Mouse (Mus musculus): ENCODE results near the gene G6pc. TPM values are rescaled to one million over a fixed set of nuclear protein-coding genes. Genes with fewer than 3 reads are reported as not detected.

The G6pc gene
- polyA plus RNA-seq, 1 experiment from 2014 or later, result 0.30 TPM

GRCm38 (mm10) chr11:101419610-101420009 is 52.2 kb downstream of the G6pc start:
- Histone ChIP-seq H3K4me3 (replicated peaks) (no peak overlapping the region), H3K36me3 (no peaks in the 10 kb centered on the region), H3K9me3 (no peaks in the 10 kb centered on the region), H3K27ac (no peak overlapping the region), H3K9ac (no peak overlapping the region), H3K27me3 (replicated peaks) (no peaks in the 10 kb centered on the region), H3K4me1 (replicated peaks) (peaks cover 16% of the 10 kb centered on the region), H3K4me2 (replicated peaks) (no peak overlapping the region)
- ATAC-seq, result no peak
- 27% methylated on average over 3 of the region's 3 CpGs for WGBS

- Histone ChIP-seq H3K4me1 (replicated peaks) (peaks cover 16% of the 10 kb centered on the region), H3K9ac (no peak overlapping the region), H3K36me3 (no peaks in the 10 kb centered on the region), H3K9me3 (no peaks in the 10 kb centered on the region), H3K4me2 (replicated peaks) (no peak overlapping the region), H3K4me3 (replicated peaks) (no peak overlapping the region), H3K27ac (no peak overlapping the region), H3K27me3 (replicated peaks) (no peaks in the 10 kb centered on the region)
- ATAC-seq, result no peak
- WGBS, result 90% methylated on average over 5 of the region's 5 CpGs
These were observed 52.8 kb downstream of the G6pc start for GRCm38 (mm10) chr11:101420148-101420547.

GRCm38 (mm10) chr11:101424105-101424851 is 56.9 kb downstream of the G6pc start, which contains the start of gene Gm27029:
Gene Gm27029 (minus strand): TSS chr11:101424796.
- H3K27me3 ChIP-seq (replicated peaks), result no peaks in the 10 kb centered on the region
- ATAC-seq, result peak; percentile 77
- peak within 1 kb of the TSS; percentile 92 for H3K4me2 ChIP-seq (replicated peaks)
- H3K9ac ChIP-seq, result peak within 1 kb of the TSS; percentile 80
- H3K9me3 ChIP-seq, result no peaks in the 10 kb centered on the region
- peak within 1 kb of the TSS; percentile 90 for H3K27ac ChIP-seq
- H3K36me3 ChIP-seq, result no peaks in the 10 kb centered on the region
- WGBS, result 3% methylated on average over 23 of the region's 23 CpGs
- H3K4me1 ChIP-seq (replicated peaks), result peaks cover 27% of the 10 kb centered on the region
- H3K4me3 ChIP-seq (replicated peaks), result peak within 1 kb of the TSS; percentile 84

DNA sequence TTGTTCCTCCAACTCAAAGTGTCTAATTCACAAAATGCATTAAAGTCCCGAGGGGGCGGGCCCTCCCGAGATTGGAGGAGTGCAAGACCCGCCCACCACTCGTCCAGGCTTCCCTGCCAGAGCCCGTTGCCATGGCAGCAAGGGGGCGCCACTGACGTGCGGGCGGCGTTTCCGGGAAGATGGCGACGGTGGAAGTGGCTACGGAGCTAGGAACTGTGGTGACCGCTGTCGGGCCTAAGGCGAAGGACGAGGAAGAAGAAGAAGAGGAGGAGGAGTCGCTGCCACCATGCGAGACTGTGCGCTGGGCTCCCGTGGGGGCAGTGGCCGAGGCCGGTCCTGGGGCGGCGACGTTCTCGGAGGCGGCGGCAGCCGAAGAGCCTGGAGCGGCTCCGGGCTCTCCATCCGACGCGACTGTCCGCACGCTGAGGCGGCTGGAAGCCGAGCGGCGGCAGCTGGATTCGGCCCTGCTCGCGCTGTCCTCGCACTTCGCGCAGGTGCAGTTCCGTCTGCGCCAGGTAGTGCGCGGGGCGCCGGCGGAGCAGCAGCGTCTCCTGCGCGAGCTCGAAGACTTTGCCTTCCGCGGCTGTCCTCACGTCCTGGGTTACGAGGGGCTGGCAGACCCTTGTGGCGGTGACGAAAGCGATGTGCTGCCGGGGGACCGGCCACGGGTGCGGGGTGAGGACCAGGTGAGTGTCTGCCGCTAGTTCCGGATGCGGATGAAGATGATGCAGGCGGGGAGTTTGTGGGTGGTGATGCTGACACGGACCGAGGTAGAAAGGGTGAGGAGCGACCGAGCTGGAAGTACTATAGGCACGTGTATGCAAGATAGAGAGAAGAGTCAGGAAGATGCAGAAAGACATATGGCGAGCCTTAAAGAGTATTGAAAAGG is 57.8 kb downstream of the G6pc start, which contains the start of the genes Rundc1 and Ptges3l:
TSS of gene Rundc1 (plus strand) at position 161 of the 889 bp plus-strand sequence.
TSS of gene Ptges3l (minus strand) at position 409 of the 889 bp plus-strand sequence.
- Histone ChIP-seq H3K36me3 (peaks cover under 1% of the 10 kb centered on the region; the same call in 1 of the 2 replicates), H3K27ac (peak within 1 kb of the TSS; percentile 90), H3K4me2 (replicated peaks) (peak within 1 kb of the TSS; percentile 92), H3K9ac (peak within 1 kb of the TSS; percentile 80), H3K27me3 (replicated peaks) (no peaks in the 10 kb centered on the region), H3K4me3 (replicated peaks) (peak within 1 kb of the TSS; percentile 84), H3K9me3 (no peaks in the 10 kb centered on the region), H3K4me1 (replicated peaks) (peaks cover 27% of the 10 kb centered on the region)
- under 1% methylated on average over 81 of the region's 81 CpGs for WGBS
- ATAC-seq, result peak; percentile 96

DNA sequence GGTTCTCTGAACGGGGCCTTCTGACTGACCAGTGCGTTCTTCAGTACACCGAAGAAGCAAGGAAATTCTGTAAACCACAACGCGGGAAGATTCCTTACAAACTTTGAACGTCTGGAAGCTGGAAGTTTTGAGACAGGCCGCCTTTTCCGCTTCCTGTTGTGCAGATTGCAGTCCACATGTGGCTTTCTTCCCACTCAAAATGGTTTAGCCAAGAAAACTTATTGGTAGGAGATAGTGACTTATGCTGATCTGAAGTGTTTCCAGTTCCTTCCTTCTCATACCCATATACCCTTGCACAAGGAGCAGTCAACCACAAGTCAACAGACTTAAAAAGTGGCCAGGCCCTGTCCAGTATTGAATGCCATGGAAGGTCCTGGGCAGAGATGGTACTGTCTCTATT is 58.8 kb downstream of the G6pc start:
- H3K27me3 ChIP-seq (replicated peaks), result no peaks in the 10 kb centered on the region
- no peak overlapping the region for H3K27ac ChIP-seq
- H3K4me2 ChIP-seq (replicated peaks), result peak overlapping the region; percentile 92
- H3K36me3 ChIP-seq, result peaks cover 6% of the 10 kb centered on the region; the same call in 1 of the 2 replicates
- 0 out of 2 replicates have a peak overlapping the region, but pooled peaks have one; percentile 80 for H3K9ac ChIP-seq
- no peaks in the 10 kb centered on the region for H3K9me3 ChIP-seq
- WGBS, result 57% methylated on average over 8 of the region's 8 CpGs
- peak overlapping the region; percentile 84 for H3K4me3 ChIP-seq (replicated peaks)
- H3K4me1 ChIP-seq (replicated peaks), result peaks cover 27% of the 10 kb centered on the region
- ATAC-seq, result no peak

Other genes with a start within 250 kb of the G6pc start
- gene Retreg3, start 247.7 kb upstream of the G6pc start, polyA plus RNA-seq (2015; fragmentation: Nextera tagmentation; extraction: Ambion mirVana), result 17.0 and 17.2 TPM in 2 replicates
- 58.7 and 59.2 TPM in 2 replicates for gene Tubg1, start 247.6 kb upstream of the G6pc start, polyA plus RNA-seq (2015; fragmentation: Nextera tagmentation; extraction: Ambion mirVana)
- gene Tubg2, start 211.7 kb upstream of the G6pc start, polyA plus RNA-seq (2015; fragmentation: Nextera tagmentation; extraction: Ambion mirVana), result 4.4 and 4.8 TPM in 2 replicates
- gene Cntnap1, start 197.0 kb upstream of the G6pc start, polyA plus RNA-seq (2015; fragmentation: Nextera tagmentation; extraction: Ambion mirVana), result 0.82 and 1.0 TPM in 2 replicates
- 11.1 and 12.7 TPM in 2 replicates for gene Plekhh3, start 196.2 kb upstream of the G6pc start, polyA plus RNA-seq (2015; fragmentation: Nextera tagmentation; extraction: Ambion mirVana)
- gene Ccr10, start 192.1 kb upstream of the G6pc start, polyA plus RNA-seq (2015; fragmentation: Nextera tagmentation; extraction: Ambion mirVana), result 0.25 and 0.36 TPM in 2 replicates
- gene Ezh1, start 141.1 kb upstream of the G6pc start, polyA plus RNA-seq (2015; fragmentation: Nextera tagmentation; extraction: Ambion mirVana), result 16.0 and 16.3 TPM in 2 replicates
- 98.5 and 114 TPM in 2 replicates for gene Ramp2, start 121.5 kb upstream of the G6pc start, polyA plus RNA-seq (2015; fragmentation: Nextera tagmentation; extraction: Ambion mirVana)
- 135 and 142 TPM in 2 replicates for gene Vps25, start 113.9 kb upstream of the G6pc start, polyA plus RNA-seq (2015; fragmentation: Nextera tagmentation; extraction: Ambion mirVana)
- gene Wnk4, start 107.0 kb upstream of the G6pc start, polyA plus RNA-seq (2015; fragmentation: Nextera tagmentation; extraction: Ambion mirVana), result 12.3 and 12.7 TPM in 2 replicates
- gene Cntd1, start 88.5 kb upstream of the G6pc start, polyA plus RNA-seq (2015; fragmentation: Nextera tagmentation; extraction: Ambion mirVana), result 0.72 and 1.1 TPM in 2 replicates
- gene Coa3, start 88.4 kb upstream of the G6pc start, polyA plus RNA-seq (2015; fragmentation: Nextera tagmentation; extraction: Ambion mirVana), result 250 and 261 TPM in 2 replicates
- gene Becn1, start 65.3 kb upstream of the G6pc start, polyA plus RNA-seq (2015; fragmentation: Nextera tagmentation; extraction: Ambion mirVana), result 132 and 143 TPM in 2 replicates
- gene Psme3, start 51.3 kb upstream of the G6pc start, polyA plus RNA-seq (2015; fragmentation: Nextera tagmentation; extraction: Ambion mirVana), result 137 and 147 TPM in 2 replicates
- gene Aoc2, start 42.5 kb upstream of the G6pc start, polyA plus RNA-seq (2015; fragmentation: Nextera tagmentation; extraction: Ambion mirVana), result 1.2 and 1.3 TPM in 2 replicates
- 2.1 and 2.7 TPM in 2 replicates for gene Aoc3, start 37.0 kb upstream of the G6pc start, polyA plus RNA-seq (2015; fragmentation: Nextera tagmentation; extraction: Ambion mirVana)
- gene Aarsd1, start 50.1 kb downstream of the G6pc start, polyA plus RNA-seq (2015; fragmentation: Nextera tagmentation; extraction: Ambion mirVana), result 60.1 and 63.3 TPM in 2 replicates
- 7.3 and 10.6 TPM in 2 replicates for gene Gm27029, start 57.2 kb downstream of the G6pc start, polyA plus RNA-seq (2015; fragmentation: Nextera tagmentation; extraction: Ambion mirVana)
- 16.9 and 17.3 TPM in 2 replicates for gene Rundc1, start 57.5 kb downstream of the G6pc start, polyA plus RNA-seq (2015; fragmentation: Nextera tagmentation; extraction: Ambion mirVana)
- 11.7 TPM in 2 replicates for gene Ptges3l, start 57.8 kb downstream of the G6pc start, polyA plus RNA-seq (2015; fragmentation: Nextera tagmentation; extraction: Ambion mirVana)
- 322 and 353 TPM in 2 replicates for gene Rpl27, start 74.7 kb downstream of the G6pc start, polyA plus RNA-seq (2015; fragmentation: Nextera tagmentation; extraction: Ambion mirVana)
- gene Ifi35, start 80.8 kb downstream of the G6pc start, polyA plus RNA-seq (2015; fragmentation: Nextera tagmentation; extraction: Ambion mirVana), result 23.9 and 24.5 TPM in 2 replicates
- 23.7 and 24.5 TPM in 2 replicates for gene Rnd2, start 97.4 kb downstream of the G6pc start, polyA plus RNA-seq (2015; fragmentation: Nextera tagmentation; extraction: Ambion mirVana)
- gene Vat1, start 98.7 kb downstream of the G6pc start, polyA plus RNA-seq (2015; fragmentation: Nextera tagmentation; extraction: Ambion mirVana), result 69.7 and 70.0 TPM in 2 replicates
- gene Brca1, start 184.4 kb downstream of the G6pc start, polyA plus RNA-seq (2015; fragmentation: Nextera tagmentation; extraction: Ambion mirVana), result 8.4 and 10.2 TPM in 2 replicates
- 57.0 and 61.2 TPM in 2 replicates for gene Nbr1, start 184.6 kb downstream of the G6pc start, polyA plus RNA-seq (2015; fragmentation: Nextera tagmentation; extraction: Ambion mirVana)
- gene Tmem106a, start 214.7 kb downstream of the G6pc start, polyA plus RNA-seq (2015; fragmentation: Nextera tagmentation; extraction: Ambion mirVana), result 21.6 and 22.0 TPM in 2 replicates
- gene Gm11634, start 231.7 kb downstream of the G6pc start, polyA plus RNA-seq (2015; fragmentation: Nextera tagmentation; extraction: Ambion mirVana), result not detected in 2 replicates

Data from intestine, embryonic 15.5 days (tissue).